Mouse (Mus musculus): ENCODE results near the gene Brd1.

DNA sequence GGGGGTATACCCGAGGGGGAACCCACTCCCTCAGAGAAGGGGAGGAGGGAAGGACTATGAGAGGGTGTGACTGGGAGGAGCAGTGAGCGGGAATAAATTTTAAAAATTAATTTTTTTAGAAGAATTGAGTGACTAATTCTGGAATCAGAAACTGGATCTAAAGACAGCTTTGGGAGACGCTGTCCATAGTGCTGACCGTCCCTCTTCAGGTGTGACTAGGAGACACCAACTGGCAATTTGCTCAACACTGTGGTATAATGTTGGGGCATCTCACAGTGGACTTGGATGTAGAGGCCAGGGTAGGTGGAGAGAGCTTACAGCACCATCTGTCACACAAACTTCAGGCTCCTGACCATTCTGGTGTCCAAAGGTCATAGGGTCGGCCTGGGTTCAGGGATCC lies 82.0 kb downstream of the Brd1 start:
- TF ChIP-seq CTCF (IDR thresholded peaks at IDR 0.05; ENCODE audit: borderline replicate concordance, insufficient read depth, low read depth, low read length) (no peak), POLR2A (IDR thresholded peaks at IDR 0.05; ENCODE audit: borderline replicate concordance, insufficient read depth, low read length) (no peak)

Measured in cerebellum, adult 2 months (tissue).